Mouse (Mus musculus): ENCODE results near the gene Srxn1. TPM values are rescaled to one million over a fixed set of nuclear protein-coding genes. Genes with fewer than 3 reads are reported as not detected.
"Not testable (repeated sequence)": the region's sequence is repeated elsewhere in the genome, so short reads cannot be mapped to it uniquely, and the experiment has no call there.

Gene Srxn1
- polyA plus RNA-seq (2012; rRNA removed): 13.3 and 15.2 TPM in 2 replicates

DNA sequence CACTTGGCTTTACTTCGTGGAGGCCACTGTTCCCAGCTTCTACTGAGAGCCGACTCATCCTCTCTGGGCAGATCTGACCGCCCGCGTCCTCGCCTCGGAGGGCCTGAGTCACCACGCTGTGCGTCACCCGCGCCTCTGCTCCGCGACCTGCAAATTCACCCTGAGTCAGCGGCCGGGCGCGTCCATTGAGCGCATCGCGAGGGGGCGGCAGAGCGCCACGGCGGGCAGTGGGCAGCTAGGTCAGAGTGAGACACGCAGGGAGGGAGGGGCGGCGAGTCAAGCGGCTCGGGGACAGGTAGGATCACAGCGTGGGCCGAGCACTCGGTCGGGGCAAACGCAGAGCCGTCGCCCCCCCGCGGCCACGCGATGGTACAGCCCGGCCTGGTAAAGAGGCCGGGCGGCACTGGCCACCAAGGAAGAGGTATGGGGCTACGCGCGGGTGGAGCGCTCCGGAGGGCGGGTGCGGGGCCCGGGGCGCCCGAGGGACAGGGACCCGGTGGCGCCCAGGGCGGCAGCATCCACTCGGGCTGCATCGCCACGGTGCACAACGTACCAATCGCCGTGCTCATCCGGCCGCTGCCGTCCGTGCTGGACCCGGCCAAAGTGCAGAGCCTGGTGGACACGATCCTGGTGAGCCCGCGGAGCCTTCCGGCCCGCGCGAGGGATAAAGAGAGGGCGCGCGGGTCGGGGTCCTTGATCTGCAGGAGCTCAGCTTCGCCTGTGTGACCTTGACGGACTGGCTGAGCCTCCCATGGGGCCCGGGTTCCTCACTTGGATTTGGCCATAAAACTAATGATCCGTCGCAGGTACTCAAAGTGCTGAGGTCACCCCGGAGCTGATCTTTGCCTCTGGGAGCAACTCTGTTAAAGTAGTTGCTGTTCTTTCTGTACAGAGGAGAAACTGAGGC, at the start of gene Srxn1:
Gene Srxn1 (plus strand): TSS at position 199 of the 907 bp plus-strand sequence.
- H3K4me3 ChIP-seq (ENCODE audit: extremely low read depth, insufficient read depth, insufficient read length): peak within 1 kb of the TSS; percentile 50
- H3K4me1 ChIP-seq (ENCODE audit: control insufficient read depth, insufficient read depth, insufficient read length): peaks cover 9% of the 10 kb centered on the region; the same call in 1 of the 2 replicates
- H3K36me3 ChIP-seq (ENCODE audit: control insufficient read depth, insufficient read depth, low read length): no peaks in the 10 kb centered on the region
- 2% methylated on average over 84 of the region's 84 CpGs for WGBS
- H3K27me3 ChIP-seq (ENCODE audit: control insufficient read depth, insufficient read depth, low read length): 0 out of 2 replicates have a peak, but pooled peaks cover 3% of the 10 kb centered on the region
- H3K27ac ChIP-seq (ENCODE audit: insufficient read depth, low read length): peak within 1 kb of the TSS; percentile 59; the same call in 1 of the 2 replicates
- DNase-seq (ENCODE audit: low read depth in 1 of 2, low spot score in 2 of 2): peak in 1 of 2 experiments; percentile 16
- no peak for TF ChIP-seq POLR2A (IDR thresholded peaks at IDR 0.05; ENCODE audit: low read depth, low read length)
- TF ChIP-seq CTCF (IDR thresholded peaks at IDR 0.05; ENCODE audit: extremely low read depth, insufficient read depth, insufficient read length, insufficient replicate concordance): peak; percentile 13; the same call in 1 of the 2 replicates

DNA sequence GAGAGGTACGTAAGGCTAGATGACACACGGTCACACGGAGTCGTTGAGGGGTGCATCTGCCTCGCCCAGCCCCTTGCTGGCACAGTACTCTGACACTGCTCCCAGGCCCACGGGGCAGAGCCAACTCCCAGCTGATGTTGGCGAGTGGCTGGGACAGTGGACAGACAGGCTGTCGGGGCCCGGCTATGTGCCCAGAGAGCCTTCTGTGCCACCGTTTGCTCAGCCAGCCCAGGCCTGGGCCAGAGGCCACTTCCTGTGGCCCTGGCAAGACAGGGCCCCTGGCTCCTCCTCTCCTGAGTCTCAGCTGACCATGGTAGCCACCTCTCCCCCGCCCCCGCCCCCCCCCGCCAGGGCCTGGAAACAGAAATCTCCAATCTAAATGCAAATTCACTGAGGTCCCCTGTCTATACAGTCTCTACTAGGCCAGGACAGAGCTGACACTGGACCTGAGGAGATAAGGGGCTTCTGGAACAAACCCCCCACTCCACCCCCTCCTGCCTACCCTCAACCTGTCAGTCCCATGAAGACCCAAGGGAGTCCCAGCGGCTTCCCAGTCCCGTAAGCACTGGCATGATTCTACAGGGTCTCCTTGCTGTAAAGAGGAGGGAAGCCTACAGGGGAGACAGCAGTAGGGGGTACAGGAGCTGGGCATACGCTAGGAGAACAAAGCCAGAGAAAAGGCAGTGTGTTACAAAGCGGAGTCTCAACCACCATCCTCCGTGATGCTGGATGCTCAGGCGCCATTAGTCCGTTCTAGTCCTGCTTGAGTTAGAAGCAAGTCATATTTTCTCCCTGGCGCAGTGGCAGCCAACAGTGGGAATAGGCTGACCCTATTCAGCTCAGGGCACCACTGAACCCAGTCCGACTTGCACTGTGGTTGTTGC, 48.7 kb upstream of the Srxn1 start:
- no peak for DNase-seq (ENCODE audit: low read depth in 1 of 2, low spot score in 2 of 2)
- Histone ChIP-seq H3K36me3 (ENCODE audit: control insufficient read depth, insufficient read depth, low read length) (no peaks in the 10 kb centered on the region), H3K27ac (ENCODE audit: insufficient read depth, low read length) (no peak overlapping the region), H3K4me3 (ENCODE audit: extremely low read depth, insufficient read depth, insufficient read length) (no peak overlapping the region), H3K4me1 (ENCODE audit: control insufficient read depth, insufficient read depth, insufficient read length) (no peaks in the 10 kb centered on the region), H3K27me3 (ENCODE audit: control insufficient read depth, insufficient read depth, low read length) (no peaks in the 10 kb centered on the region)
- WGBS: 80% methylated on average over 22 of the region's 22 CpGs
- no peak for TF ChIP-seq POLR2A (IDR thresholded peaks at IDR 0.05; ENCODE audit: low read depth, low read length)
- TF ChIP-seq CTCF (IDR thresholded peaks at IDR 0.05; ENCODE audit: extremely low read depth, insufficient read depth, insufficient read length, insufficient replicate concordance): no peak

DNA sequence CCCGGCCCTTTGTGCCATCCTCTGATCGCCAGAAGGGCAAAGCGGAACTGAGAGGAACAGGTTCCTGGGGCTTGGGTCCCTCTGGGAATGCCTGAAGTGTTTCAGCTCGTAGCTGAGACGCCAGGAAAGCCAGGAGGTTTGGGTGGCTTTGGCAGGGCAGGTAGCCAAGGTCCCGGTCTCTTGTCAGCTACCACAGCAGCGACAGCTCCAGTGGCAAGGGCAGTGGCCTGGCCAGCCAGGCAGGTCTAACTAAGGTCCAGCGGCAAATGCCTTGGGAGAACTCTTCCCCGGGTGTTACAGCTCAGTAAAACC, 48.1 kb upstream of the Srxn1 start:
- H3K36me3 ChIP-seq (ENCODE audit: control insufficient read depth, insufficient read depth, low read length): no peaks in the 10 kb centered on the region
- H3K4me3 ChIP-seq (ENCODE audit: extremely low read depth, insufficient read depth, insufficient read length): no peak overlapping the region
- H3K27me3 ChIP-seq (ENCODE audit: control insufficient read depth, insufficient read depth, low read length): no peaks in the 10 kb centered on the region
- H3K27ac ChIP-seq (ENCODE audit: insufficient read depth, low read length): no peak overlapping the region
- no peak for DNase-seq (ENCODE audit: low read depth in 1 of 2, low spot score in 2 of 2)
- WGBS: 79% methylated on average over 9 of the region's 9 CpGs
- no peaks in the 10 kb centered on the region for H3K4me1 ChIP-seq (ENCODE audit: control insufficient read depth, insufficient read depth, insufficient read length)
- TF ChIP-seq POLR2A (IDR thresholded peaks at IDR 0.05; ENCODE audit: low read depth, low read length) (no peak), CTCF (IDR thresholded peaks at IDR 0.05; ENCODE audit: extremely low read depth, insufficient read depth, insufficient read length, insufficient replicate concordance) (no peak)

- H3K27me3 ChIP-seq (ENCODE audit: control insufficient read depth, insufficient read depth, low read length); H3K36me3 ChIP-seq (ENCODE audit: control insufficient read depth, insufficient read depth, low read length); H3K4me1 ChIP-seq (ENCODE audit: control insufficient read depth, insufficient read depth, insufficient read length); H3K4me3 ChIP-seq (ENCODE audit: extremely low read depth, insufficient read depth, insufficient read length); DNase-seq (ENCODE audit: low read depth in 1 of 2, low spot score in 2 of 2); H3K27ac ChIP-seq (ENCODE audit: insufficient read depth, low read length): not testable (repeated sequence)
- 86% methylated on average over 3 of the region's 3 CpGs for WGBS
Observed at GRCm38 (mm10) chr2:152062817-152063216, 42.5 kb upstream of the Srxn1 start.

GRCm38 (mm10) chr2:152068660-152069433, 36.5 kb upstream of the Srxn1 start:
- 60% methylated on average over 11 of the region's 11 CpGs for WGBS
- no peak for DNase-seq (ENCODE audit: low read depth in 1 of 2, low spot score in 2 of 2)
- no peaks in the 10 kb centered on the region for H3K27me3 ChIP-seq (ENCODE audit: control insufficient read depth, insufficient read depth, low read length)
- no peak overlapping the region for H3K4me3 ChIP-seq (ENCODE audit: extremely low read depth, insufficient read depth, insufficient read length)
- no peak overlapping the region for H3K27ac ChIP-seq (ENCODE audit: insufficient read depth, low read length)
- TF ChIP-seq POLR2A (IDR thresholded peaks at IDR 0.05; ENCODE audit: low read depth, low read length) (no peak), CTCF (IDR thresholded peaks at IDR 0.05; ENCODE audit: extremely low read depth, insufficient read depth, insufficient read length, insufficient replicate concordance) (no peak)
- H3K4me1 ChIP-seq (ENCODE audit: control insufficient read depth, insufficient read depth, insufficient read length): no peaks in the 10 kb centered on the region
- H3K36me3 ChIP-seq (ENCODE audit: control insufficient read depth, insufficient read depth, low read length): no peaks in the 10 kb centered on the region

DNA sequence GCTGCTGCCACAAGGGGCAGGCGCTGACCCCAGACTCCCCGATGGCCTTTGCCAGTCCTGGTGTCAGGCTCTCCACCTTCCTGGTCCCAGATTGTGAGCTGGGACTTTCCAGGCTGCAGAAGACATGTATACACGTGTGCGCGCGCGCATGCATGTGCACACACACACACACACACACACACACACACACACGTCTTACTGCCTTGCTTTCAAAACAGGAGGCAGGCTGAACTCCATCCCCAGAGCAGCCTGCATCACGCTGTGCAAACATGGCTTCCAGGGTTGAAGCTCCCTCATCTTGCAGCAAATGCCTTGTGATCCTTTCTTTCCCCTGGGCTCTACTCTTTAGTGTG, 35.9 kb upstream of the Srxn1 start:
- no peak for TF ChIP-seq CTCF (IDR thresholded peaks at IDR 0.05; ENCODE audit: extremely low read depth, insufficient read depth, insufficient read length, insufficient replicate concordance)
- DNase-seq (ENCODE audit: low read depth in 1 of 2, low spot score in 2 of 2): no peak
- Histone ChIP-seq H3K4me1 (ENCODE audit: control insufficient read depth, insufficient read depth, insufficient read length) (no peaks in the 10 kb centered on the region), H3K36me3 (ENCODE audit: control insufficient read depth, insufficient read depth, low read length) (no peaks in the 10 kb centered on the region), H3K27me3 (ENCODE audit: control insufficient read depth, insufficient read depth, low read length) (no peaks in the 10 kb centered on the region), H3K27ac (ENCODE audit: insufficient read depth, low read length) (no peak overlapping the region), H3K4me3 (ENCODE audit: extremely low read depth, insufficient read depth, insufficient read length) (no peak overlapping the region)
- 73% methylated on average over 9 of the region's 9 CpGs for WGBS

Measured in spleen, adult 2 months (tissue).